ENCODE assay signal across 20 mouse cellular contexts in the genomic region with DNA sequence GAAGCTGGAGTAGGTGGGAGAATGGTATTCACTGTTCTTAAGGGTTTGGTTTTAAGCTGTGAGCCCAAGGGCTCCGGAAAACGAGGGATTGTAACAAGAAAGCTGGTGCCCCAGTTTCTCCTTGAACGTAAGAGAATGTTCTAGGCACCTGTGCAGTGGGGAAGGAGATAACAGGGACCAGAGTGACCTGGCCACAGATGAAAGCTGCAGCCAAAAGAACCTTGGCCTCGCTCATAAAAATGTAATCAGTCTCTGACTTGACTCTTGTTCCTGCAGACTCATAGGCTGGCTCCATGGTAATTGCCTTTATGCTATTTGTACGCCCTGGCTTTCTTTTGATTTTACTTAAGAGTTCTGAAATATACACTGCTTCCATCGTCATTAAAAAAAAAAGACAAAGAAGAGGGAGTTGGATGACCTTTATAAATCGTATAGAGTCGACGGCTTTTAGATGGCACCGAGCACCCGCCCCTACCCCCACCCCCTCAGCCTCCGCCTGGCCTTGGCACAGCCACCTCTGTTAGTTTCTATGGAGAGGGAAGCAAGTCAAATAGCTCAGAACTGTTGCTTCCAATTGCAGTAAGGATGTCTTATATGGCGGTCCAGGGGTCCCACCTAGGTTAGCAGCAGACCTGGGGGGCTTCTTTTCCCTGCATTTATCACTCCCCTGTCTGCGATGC. TPM values are rescaled to one million over a fixed set of nuclear protein-coding genes. Genes with fewer than 3 reads are reported as not detected.
DNase-seq lines count a peak whose midpoint lies in the region; ATAC-seq and TF ChIP-seq lines count a peak whose summit lies in the region.
"Had no signal": no experiment of that assay in that cellular context is flagged by ENCODE, and none has a peak within 500 bp of the region (broad histone marks: within the 10 kb centered on the region; RNA-seq: fewer than 3 reads in every experiment).

No protein-coding gene starts in this region.

- H3K4me3 ChIP-seq in stomach, embryonic 16.5 days (replicated peaks; ENCODE audit: low read length) = no peak overlapping the region
- no peak overlapping the region for H3K4me3 ChIP-seq in stomach, postnatal 0 days (ENCODE audit: low read depth, low read length)
- H3K4me3 ChIP-seq in limb, embryonic 10.5 days = no peak overlapping the region
- peak overlapping the region; percentile 35 for H3K4me3 ChIP-seq in small intestine, adult 2 months (ENCODE audit: low read depth, low read length)
- H3K4me3 ChIP-seq: heart, embryonic 15.5 days; limb, embryonic 12.5 days; stomach, embryonic 15.5 days had no signal

- ATAC-seq in stomach, embryonic 16.5 days (ENCODE audit: insufficient read depth, low FRiP score) = 0 out of 2 replicates have a peak, but pooled peaks have one; percentile 50
- ATAC-seq in stomach, postnatal 0 days (ENCODE audit: low FRiP score, low TSS enrichment) = no peak
- no peak for ATAC-seq in granulocyte monocyte progenitor cell, adult 5-6 weeks (replicated peaks; ENCODE audit: poor library complexity, severe bottlenecking)
- ATAC-seq: activated CD4-positive, CD25-positive, alpha-beta regulatory T cell, adult 4 months had no signal

- peaks cover 9% of the 10 kb centered on the region; the same call in 1 of the 2 replicates for H3K4me1 ChIP-seq in stomach, embryonic 16.5 days (ENCODE audit: control insufficient read depth, insufficient read depth, low read length)
- no peaks in the 10 kb centered on the region for H3K4me1 ChIP-seq in stomach, postnatal 0 days (replicated peaks; ENCODE audit: control insufficient read depth, insufficient read depth)
- H3K4me1 ChIP-seq in limb, embryonic 10.5 days = peaks cover 15% of the 10 kb centered on the region
- peaks cover 28% of the 10 kb centered on the region; the same call in 1 of the 2 replicates for H3K4me1 ChIP-seq in small intestine, adult 2 months (ENCODE audit: control insufficient read depth, insufficient read depth, insufficient read length, low read length)

- no peak for TF ChIP-seq CTCF in stomach, postnatal 0 days (IDR thresholded peaks at IDR 0.05; ENCODE audit: low read depth)
- TF ChIP-seq CTCF in small intestine, adult 2 months (IDR thresholded peaks at IDR 0.05; ENCODE audit: extremely low read depth, insufficient read length, insufficient replicate concordance, low read depth, low read length) = no peak

- no peak overlapping the region for H3K9ac ChIP-seq in stomach, embryonic 16.5 days (ENCODE audit: low read length)
- no peak overlapping the region for H3K9ac ChIP-seq in stomach, postnatal 0 days (ENCODE audit: low read length)
- H3K9ac ChIP-seq: heart, embryonic 15.5 days; hindbrain, embryonic 14.5 days; limb, embryonic 12.5 days; stomach, embryonic 15.5 days had no signal

- no peak overlapping the region for H3K4me2 ChIP-seq in stomach, embryonic 16.5 days (ENCODE audit: low read depth, low read length)
- H3K4me2 ChIP-seq in stomach, postnatal 0 days (replicated peaks; ENCODE audit: low read depth) = no peak overlapping the region
- H3K4me2 ChIP-seq: heart, embryonic 15.5 days; hindbrain, embryonic 14.5 days; limb, embryonic 12.5 days; stomach, embryonic 15.5 days had no signal

- WGBS in stomach, embryonic 16.5 days = 69% methylated on average over 14 of the region's 14 CpGs
- 67% methylated on average over 14 of the region's 14 CpGs for WGBS in stomach, postnatal 0 days
- WGBS in limb, embryonic 10.5 days = 84% methylated on average over 14 of the region's 14 CpGs
- 27% methylated on average over 14 of the region's 14 CpGs for WGBS in small intestine, adult 2 months

- DNase-seq in adrenal gland, adult 8-10 months = peak; percentile 50
- no peak for DNase-seq in adrenal gland, adult 18-20 months (ENCODE audit: low spot score in 2 of 2)
- no peak for DNase-seq in stomach, postnatal 0 days (ENCODE audit: low spot score)
- DNase-seq in limb, embryonic 10.5 days (ENCODE audit: low spot score) = no peak
- DNase-seq in lung, adult 18-20 months = no peak
- DNase-seq: cerebellum, adult 11 months; embryo, embryonic 11 days; gastrocnemius, postnatal 25 days; kidney, adult 9 months; lung, postnatal 14 days; right cerebral cortex, postnatal 25 days; thymus, postnatal 36 days had no signal

- TF ChIP-seq POLR2A in small intestine, adult 2 months (IDR thresholded peaks at IDR 0.05; ENCODE audit: low read depth, low read length) = 0 out of 2 replicates have a peak, but pooled peaks have one; percentile 9

- no peaks in the 10 kb centered on the region for H3K36me3 ChIP-seq in stomach, embryonic 16.5 days (ENCODE audit: control insufficient read depth, insufficient read depth, low read length)
- H3K36me3 ChIP-seq in stomach, postnatal 0 days (ENCODE audit: control insufficient read depth, insufficient read depth, low read length) = no peaks in the 10 kb centered on the region
- H3K36me3 ChIP-seq in limb, embryonic 10.5 days = no peaks in the 10 kb centered on the region
- H3K36me3 ChIP-seq in small intestine, adult 2 months (ENCODE audit: control insufficient read depth, insufficient read depth, low read length) = no peaks in the 10 kb centered on the region
- H3K36me3 ChIP-seq: heart, embryonic 15.5 days; limb, embryonic 12.5 days; stomach, embryonic 15.5 days had no signal

- H3K27ac ChIP-seq in stomach, embryonic 16.5 days (ENCODE audit: low read length) = no peak overlapping the region
- H3K27ac ChIP-seq in stomach, postnatal 0 days (replicated peaks) = no peak overlapping the region
- H3K27ac ChIP-seq in limb, embryonic 10.5 days = peak overlapping the region; percentile 9; the same call in 1 of the 2 replicates
- H3K27ac ChIP-seq in small intestine, adult 2 months (ENCODE audit: insufficient read depth, low read depth, low read length) = peak overlapping the region; percentile 99
- H3K27ac ChIP-seq: heart, embryonic 15.5 days; hindbrain, embryonic 14.5 days; limb, embryonic 12.5 days; stomach, embryonic 15.5 days had no signal

- H3K9me3 ChIP-seq in stomach, embryonic 16.5 days (replicated peaks; ENCODE audit: control insufficient read depth, low read length) = no peaks in the 10 kb centered on the region
- no peaks in the 10 kb centered on the region for H3K9me3 ChIP-seq in stomach, postnatal 0 days (ENCODE audit: control insufficient read depth, low read length)
- H3K9me3 ChIP-seq in limb, embryonic 10.5 days (replicated peaks) = no peaks in the 10 kb centered on the region
- H3K9me3 ChIP-seq: heart, embryonic 15.5 days; limb, embryonic 12.5 days; stomach, embryonic 15.5 days had no signal

- no peak for TF ChIP-seq EP300 in stomach, postnatal 0 days (optimal IDR thresholded peaks at IDR 0.05)

- H3K27me3 ChIP-seq in stomach, embryonic 16.5 days (ENCODE audit: control insufficient read depth, insufficient read depth, low read length) = no peaks in the 10 kb centered on the region
- H3K27me3 ChIP-seq in stomach, postnatal 0 days (ENCODE audit: control insufficient read depth, insufficient read depth, low read length) = no peaks in the 10 kb centered on the region
- H3K27me3 ChIP-seq in limb, embryonic 10.5 days (ENCODE audit: low read depth, poor library complexity, severe bottlenecking) = no peaks in the 10 kb centered on the region
- H3K27me3 ChIP-seq in small intestine, adult 2 months (ENCODE audit: control insufficient read depth, insufficient read depth, low read length) = no peaks in the 10 kb centered on the region
- H3K27me3 ChIP-seq: heart, embryonic 15.5 days; limb, embryonic 12.5 days; stomach, embryonic 15.5 days had no signal

RNA-seq across cellular contexts. Expression of gene Hsph1, which starts 13.5 kb away (rescaled TPM):
- total RNA-seq in adrenal gland, adult 8-10 months (2022) = 100 to 1,000 TPM in 3 of 4 experiments, 10 to 100 TPM in 1; 95.3 to 315 (median 114) TPM
- 100 to 1,000 TPM; 460 to 826 TPM for total RNA-seq in adrenal gland, adult 18-20 months (2021)
- 49.5 and 51.4 TPM in 2 replicates for polyA plus RNA-seq in stomach, embryonic 16.5 days (2015; fragmentation: Nextera tagmentation; extraction: Ambion mirVana)
- polyA plus RNA-seq in stomach, postnatal 0 days (2015; fragmentation: Nextera tagmentation; extraction: Ambion mirVana) = 11.7 and 13.4 TPM in 2 replicates
- polyA plus RNA-seq in limb, embryonic 10.5 days (2016; fragmentation: Nextera tagmentation; extraction: Ambion mirVana) = 129 and 164 TPM in 2 replicates
- 4.1 and 6.6 TPM in 2 replicates for polyA plus RNA-seq in small intestine, adult 2 months (2012; rRNA removed)
- total RNA-seq in granulocyte monocyte progenitor cell, adult 5-6 weeks (2014; fragmentation: Nextera tagmentation) = 44.5 and 46.7 TPM in 2 replicates
- 27.7 and 42.5 TPM in 2 replicates for total RNA-seq in granulocyte monocyte progenitor cell, adult 5-6 weeks (2017)

RNA-seq across cellular contexts. Expression of gene B3glct, which starts 28.4 kb away (rescaled TPM):
- total RNA-seq in adrenal gland, adult 8-10 months (2022) = 10 to 100 TPM; 27.9 to 40.0 (median 34.9) TPM
- 10 to 100 TPM; 23.1 to 24.7 TPM for total RNA-seq in adrenal gland, adult 18-20 months (2021)
- polyA plus RNA-seq in stomach, embryonic 16.5 days (2015; fragmentation: Nextera tagmentation; extraction: Ambion mirVana) = 10.8 and 11.5 TPM in 2 replicates
- polyA plus RNA-seq in stomach, postnatal 0 days (2015; fragmentation: Nextera tagmentation; extraction: Ambion mirVana) = 6.2 and 7.1 TPM in 2 replicates
- 20.4 and 21.1 TPM in 2 replicates for polyA plus RNA-seq in limb, embryonic 10.5 days (2016; fragmentation: Nextera tagmentation; extraction: Ambion mirVana)
- 3.5 and 4.8 TPM in 2 replicates for polyA plus RNA-seq in small intestine, adult 2 months (2012; rRNA removed)
- 10.4 and 14.2 TPM in 2 replicates for total RNA-seq in granulocyte monocyte progenitor cell, adult 5-6 weeks (2014; fragmentation: Nextera tagmentation)
- total RNA-seq in granulocyte monocyte progenitor cell, adult 5-6 weeks (2017) = 4.8 and 10.1 TPM in 2 replicates

Comparison
In these comparisons a context has a peak if more than half of its experiments do, and no peak if none do; other contexts are left out.
1. H3K27ac ChIP-seq: peak in limb, embryonic 10.5 days (single experiment) and small intestine, adult 2 months (single experiment); none in stomach, embryonic 16.5 days (single experiment) and stomach, postnatal 0 days (single experiment).